Comparison of ENCODE assay signal across 8 mouse cellular contexts in the genomic region with DNA sequence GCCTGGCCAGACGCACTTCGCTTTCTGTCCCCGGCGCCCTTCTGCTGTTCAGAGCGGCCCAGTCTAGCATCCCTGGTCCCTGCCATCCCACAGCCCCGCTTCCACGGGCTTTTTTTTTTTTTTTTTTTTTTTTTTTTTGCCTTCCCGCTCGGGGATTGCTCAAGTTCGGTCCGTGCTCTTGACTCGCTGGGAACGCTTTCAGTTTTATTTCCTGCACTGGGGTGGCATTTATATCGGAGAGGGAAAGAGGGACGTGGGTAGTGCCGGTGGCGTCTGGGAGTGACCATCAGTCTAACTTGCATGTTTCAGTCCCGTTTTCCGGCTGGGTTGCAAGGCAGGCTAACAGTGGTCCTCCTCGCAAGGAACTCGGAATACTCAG. TPM values are rescaled to one million over a fixed set of nuclear protein-coding genes. Genes with fewer than 3 reads are reported as not detected.
DNase-seq lines count a peak whose midpoint lies in the region; ATAC-seq and TF ChIP-seq lines count a peak whose summit lies in the region.

No protein-coding gene starts in this region.

- no peaks in the 10 kb centered on the region for H3K27me3 ChIP-seq in heart, embryonic 11.5 days (ENCODE audit: control insufficient read depth, insufficient read depth, low read length)
- H3K27me3 ChIP-seq in ES-Bruce4 (ENCODE audit: control insufficient read depth, insufficient read depth, low read length, poor library complexity, severe bottlenecking) = no peaks in the 10 kb centered on the region
- H3K27me3 ChIP-seq in embryonic facial prominence, embryonic 15.5 days = no peaks in the 10 kb centered on the region
- H3K27me3 ChIP-seq in intestine, embryonic 14.5 days (replicated peaks; ENCODE audit: control insufficient read depth, insufficient read depth, low read length) = no peaks in the 10 kb centered on the region

- peak overlapping the region; percentile 83 for H3K4me2 ChIP-seq in heart, embryonic 11.5 days
- peak overlapping the region; percentile 72 for H3K4me2 ChIP-seq in embryonic facial prominence, embryonic 15.5 days (replicated peaks)
- peak overlapping the region; percentile 82 for H3K4me2 ChIP-seq in intestine, embryonic 14.5 days (ENCODE audit: low read length)

- TF ChIP-seq POLR2A in ES-Bruce4 (IDR thresholded peaks at IDR 0.05; ENCODE audit: insufficient read depth, low read length) = no peak

- H3K27ac ChIP-seq in heart, embryonic 11.5 days (ENCODE audit: low read depth, low read length) = peak overlapping the region; percentile 97
- peak overlapping the region; percentile 51 for H3K27ac ChIP-seq in ES-Bruce4 (ENCODE audit: insufficient read depth, low read length)
- H3K27ac ChIP-seq in embryonic facial prominence, embryonic 15.5 days (replicated peaks) = peak overlapping the region; percentile 94
- H3K27ac ChIP-seq in intestine, embryonic 14.5 days (ENCODE audit: low read depth) = peak overlapping the region; percentile 91

- WGBS in heart, embryonic 11.5 days (ENCODE audit: insufficient replicate concordance) = under 1% methylated on average over 21 of the region's 21 CpGs
- WGBS in embryonic facial prominence, embryonic 15.5 days = 2% methylated on average over 21 of the region's 21 CpGs
- WGBS in intestine, embryonic 14.5 days = under 1% methylated on average over 21 of the region's 21 CpGs

- no peak for DNase-seq in heart, postnatal 14 days
- DNase-seq in intestine, embryonic 14.5 days (ENCODE audit: low spot score) = no peak
- DNase-seq in layer of hippocampus, adult 9-10 months (ENCODE audit: low spot score) = no peak

- no peak for ATAC-seq in heart, embryonic 11.5 days (replicated peaks; ENCODE audit: insufficient number of reproducible peaks, low FRiP score, low TSS enrichment)
- no peak for ATAC-seq in embryonic facial prominence, embryonic 15.5 days (ENCODE audit: insufficient number of reproducible peaks, low FRiP score, low TSS enrichment, low read depth)
- ATAC-seq in intestine, embryonic 14.5 days (replicated peaks; ENCODE audit: low FRiP score, low TSS enrichment, low read depth) = no peak
- peak; percentile 30 for ATAC-seq in megakaryocyte progenitor cell, adult 5-6 weeks (replicated peaks; ENCODE audit: poor library complexity)
- no peak for ATAC-seq in inflammation-experienced regulatory T-cells, adult 6 months

- peaks cover 8% of the 10 kb centered on the region; the same call in 1 of the 2 replicates for H3K4me1 ChIP-seq in heart, embryonic 11.5 days (ENCODE audit: control insufficient read depth, insufficient read depth, low read length)
- H3K4me1 ChIP-seq in ES-Bruce4 (ENCODE audit: control insufficient read depth, insufficient read depth, low read length) = no peaks in the 10 kb centered on the region
- H3K4me1 ChIP-seq in embryonic facial prominence, embryonic 15.5 days = peaks cover 19% of the 10 kb centered on the region; the same call in 1 of the 2 replicates
- peaks cover 17% of the 10 kb centered on the region for H3K4me1 ChIP-seq in intestine, embryonic 14.5 days (replicated peaks; ENCODE audit: control insufficient read depth, insufficient read depth, low read length)

- peak overlapping the region; percentile 73 for H3K4me3 ChIP-seq in heart, embryonic 11.5 days (ENCODE audit: low read depth, low read length)
- peak overlapping the region; percentile 92 for H3K4me3 ChIP-seq in ES-Bruce4 (ENCODE audit: low read depth, low read length)
- peak overlapping the region; percentile 90 for H3K4me3 ChIP-seq in embryonic facial prominence, embryonic 15.5 days (replicated peaks)
- H3K4me3 ChIP-seq in intestine, embryonic 14.5 days (ENCODE audit: low read depth, low read length) = peak overlapping the region; percentile 81

- intact Hi-C loops in heart, postnatal 14 days (cut with DNase I) = loop anchor here (5.0 kb wide), 1 partner anchor 111 kb away; the partner anchor contains the start of gene Cmc1

- no peak for TF ChIP-seq EP300 in ES-Bruce4 (IDR thresholded peaks at IDR 0.05; ENCODE audit: insufficient read depth, low read depth, low read length)

- H3K9ac ChIP-seq in heart, embryonic 11.5 days (ENCODE audit: low read depth, low read length) = peak overlapping the region; percentile 93
- H3K9ac ChIP-seq in ES-Bruce4 (ENCODE audit: low read depth, poor library complexity, severe bottlenecking) = peak overlapping the region; percentile 91
- peak overlapping the region; percentile 84 for H3K9ac ChIP-seq in embryonic facial prominence, embryonic 15.5 days
- H3K9ac ChIP-seq in intestine, embryonic 14.5 days (ENCODE audit: low read length) = peak overlapping the region; percentile 91

- no peak for TF ChIP-seq CTCF in ES-Bruce4 (IDR thresholded peaks at IDR 0.05; ENCODE audit: low read depth, low read length)

- H3K9me3 ChIP-seq in heart, embryonic 11.5 days (replicated peaks; ENCODE audit: control insufficient read depth, low read length) = no peaks in the 10 kb centered on the region
- H3K9me3 ChIP-seq in ES-Bruce4 (replicated peaks; ENCODE audit: control insufficient read depth, insufficient read depth, low read length, poor library complexity, severe bottlenecking) = no peaks in the 10 kb centered on the region
- H3K9me3 ChIP-seq in embryonic facial prominence, embryonic 15.5 days (replicated peaks) = no peaks in the 10 kb centered on the region
- no peaks in the 10 kb centered on the region for H3K9me3 ChIP-seq in intestine, embryonic 14.5 days (ENCODE audit: control insufficient read depth, low read length)

- H3K36me3 ChIP-seq in heart, embryonic 11.5 days (ENCODE audit: control insufficient read depth, insufficient read depth, low read length) = no peaks in the 10 kb centered on the region
- H3K36me3 ChIP-seq in ES-Bruce4 (ENCODE audit: control insufficient read depth, insufficient read depth, low read length, poor library complexity, severe bottlenecking) = no peaks in the 10 kb centered on the region
- H3K36me3 ChIP-seq in embryonic facial prominence, embryonic 15.5 days = no peaks in the 10 kb centered on the region
- no peaks in the 10 kb centered on the region for H3K36me3 ChIP-seq in intestine, embryonic 14.5 days (ENCODE audit: control insufficient read depth, insufficient read depth, low read length)

RNA-seq across cellular contexts. Expression of gene Azi2, which starts 0.7 kb away (rescaled TPM):
- 68.6 and 79.7 TPM in 2 replicates for polyA plus RNA-seq in heart, embryonic 11.5 days (2014; fragmentation: Nextera tagmentation; extraction: Ambion mirVana)
- total RNA-seq in heart, postnatal 14 days (2021) = 10 to 100 TPM; 67.3 to 72.1 TPM
- polyA plus RNA-seq in ES-Bruce4 (2011; ENCODE audit: insufficient read depth, insufficient read length, low read depth, missing spikeins) = 73.5 and 76.7 TPM in 2 replicates
- polyA plus RNA-seq in embryonic facial prominence, embryonic 15.5 days (2015; fragmentation: Nextera tagmentation; extraction: Ambion mirVana) = 73.1 and 76.5 TPM in 2 replicates
- 78.2 and 89.0 TPM in 2 replicates for polyA plus RNA-seq in intestine, embryonic 14.5 days (2014; fragmentation: Nextera tagmentation; extraction: Ambion mirVana)
- 69.6 and 75.9 TPM in 2 replicates for total RNA-seq in megakaryocyte progenitor cell, adult 5-6 weeks (2015)
- 58.6 and 60.3 TPM in 2 replicates for total RNA-seq in megakaryocyte progenitor cell, adult 5-6 weeks (2017)
- polyA plus RNA-seq in inflammation-experienced regulatory T-cells, adult 6 months (2017; shearing (Covaris generic)) = 10 to 100 TPM; 64.2 to 82.6 (median 71.2) TPM
